Mouse (Mus musculus): ENCODE results near the gene Spx. TPM values are rescaled to one million over a fixed set of nuclear protein-coding genes. Genes with fewer than 3 reads are reported as not detected.

Spx gene
- polyA plus RNA-seq, 1 experiment: 0.19 TPM

- Histone ChIP-seq H3K79me2 (ENCODE audit: control insufficient read depth, insufficient read depth) (no peaks in the 10 kb centered on the region), H3K4me2 (ENCODE audit: low read depth) (no peak overlapping the region), H3K4me3 (no peak overlapping the region), H3K36me3 (ENCODE audit: control insufficient read depth, insufficient read depth) (no peaks in the 10 kb centered on the region), H3K27me3 (ENCODE audit: control insufficient read depth, insufficient read depth, insufficient read length) (no peaks in the 10 kb centered on the region), H3ac (ENCODE audit: control insufficient read depth, insufficient read length) (no peak overlapping the region)
- TF ChIP-seq SRF (IDR thresholded peaks at IDR 0.05; ENCODE audit: control insufficient read depth, insufficient read length, low read depth) (no peak), USF1 (IDR thresholded peaks at IDR 0.05; ENCODE audit: low read depth) (no peak), CEBPB (IDR thresholded peaks at IDR 0.05; ENCODE audit: insufficient read depth, poor library complexity, severe bottlenecking) (no peak), POLR2AphosphoS2 (IDR thresholded peaks at IDR 0.05; ENCODE audit: insufficient read length, low read depth) (no peak), E2F4 (IDR thresholded peaks at IDR 0.05; ENCODE audit: insufficient read depth) (no peak), MYOD1 (IDR thresholded peaks at IDR 0.05; ENCODE audit: control insufficient read depth in 1 of 3, insufficient read length in 2 of 3, low read depth in 2 of 3) (no peak), MYOG (IDR thresholded peaks at IDR 0.05; ENCODE audit: control insufficient read depth in 1 of 3, insufficient read depth in 1 of 3, insufficient read length in 2 of 3, low read depth in 2 of 3) (no peak), REST (IDR thresholded peaks at IDR 0.05; ENCODE audit: insufficient read depth, insufficient read length) (no peak), POLR2A (IDR thresholded peaks at IDR 0.05; ENCODE audit: insufficient read length, low read depth) (no peak), TCF3 (IDR thresholded peaks at IDR 0.05; ENCODE audit: insufficient read length, low read depth) (no peak), MAX (IDR thresholded peaks at IDR 0.05; ENCODE audit: low read depth) (no peak), TCF12 (IDR thresholded peaks at IDR 0.05; ENCODE audit: insufficient read depth, poor library complexity, severe bottlenecking) (no peak)
Observed at GRCm38 (mm10) chr6:142451381-142451780, 38.1 kb downstream of the Spx start.

DNA sequence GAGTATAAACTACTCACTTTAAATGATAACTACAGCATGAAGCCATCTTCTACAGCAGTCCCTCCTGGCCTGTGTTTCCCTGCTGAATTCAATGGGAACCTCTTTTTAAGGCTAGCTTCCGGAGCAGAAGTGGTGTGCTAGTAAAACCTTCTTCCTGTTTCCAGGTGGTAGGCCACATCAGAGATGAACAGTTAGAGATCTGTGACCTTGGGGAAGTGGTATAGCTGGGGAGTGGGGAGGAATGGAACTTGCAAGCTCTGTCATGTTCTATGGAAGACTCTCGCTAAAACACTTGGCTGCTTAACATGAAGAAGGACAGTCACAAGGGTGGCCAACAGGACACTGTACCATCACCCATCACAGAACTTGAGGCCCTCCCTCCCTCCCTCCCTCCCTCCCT lies 40.1 kb downstream of the Spx start:
- TF ChIP-seq REST (IDR thresholded peaks at IDR 0.05; ENCODE audit: insufficient read depth, insufficient read length) (no peak), MAX (IDR thresholded peaks at IDR 0.05; ENCODE audit: low read depth) (no peak), MYOG (IDR thresholded peaks at IDR 0.05; ENCODE audit: control insufficient read depth in 1 of 3, insufficient read depth in 1 of 3, insufficient read length in 2 of 3, low read depth in 2 of 3) (no peak), POLR2A (IDR thresholded peaks at IDR 0.05; ENCODE audit: insufficient read length, low read depth) (no peak), USF1 (IDR thresholded peaks at IDR 0.05; ENCODE audit: low read depth) (no peak), E2F4 (IDR thresholded peaks at IDR 0.05; ENCODE audit: insufficient read depth) (no peak), TCF12 (IDR thresholded peaks at IDR 0.05; ENCODE audit: insufficient read depth, poor library complexity, severe bottlenecking) (no peak), MYOD1 (IDR thresholded peaks at IDR 0.05; ENCODE audit: control insufficient read depth in 1 of 3, insufficient read length in 2 of 3, low read depth in 2 of 3) (no peak), CEBPB (IDR thresholded peaks at IDR 0.05; ENCODE audit: insufficient read depth, poor library complexity, severe bottlenecking) (no peak), POLR2AphosphoS2 (IDR thresholded peaks at IDR 0.05; ENCODE audit: insufficient read length, low read depth) (no peak), SRF (IDR thresholded peaks at IDR 0.05; ENCODE audit: control insufficient read depth, insufficient read length, low read depth) (no peak), TCF3 (IDR thresholded peaks at IDR 0.05; ENCODE audit: insufficient read length, low read depth) (no peak)
- no peak overlapping the region for H3K4me2 ChIP-seq (ENCODE audit: low read depth)
- H3K4me3 ChIP-seq: no peak overlapping the region
- H3K27me3 ChIP-seq (ENCODE audit: control insufficient read depth, insufficient read depth, insufficient read length): no peaks in the 10 kb centered on the region
- no peak overlapping the region for H3ac ChIP-seq (ENCODE audit: control insufficient read depth, insufficient read length)
- H3K36me3 ChIP-seq (ENCODE audit: control insufficient read depth, insufficient read depth): no peaks in the 10 kb centered on the region
- no peaks in the 10 kb centered on the region for H3K79me2 ChIP-seq (ENCODE audit: control insufficient read depth, insufficient read depth)

GRCm38 (mm10) chr6:142455314-142455996 lies 42.2 kb downstream of the Spx start:
- Histone ChIP-seq H3K4me3 (no peak overlapping the region), H3K4me2 (ENCODE audit: low read depth) (no peak overlapping the region), H3K36me3 (ENCODE audit: control insufficient read depth, insufficient read depth) (no peaks in the 10 kb centered on the region), H3K27me3 (ENCODE audit: control insufficient read depth, insufficient read depth, insufficient read length) (no peaks in the 10 kb centered on the region), H3ac (ENCODE audit: control insufficient read depth, insufficient read length) (no peak overlapping the region), H3K79me2 (ENCODE audit: control insufficient read depth, insufficient read depth) (no peaks in the 10 kb centered on the region)
- no peak for TF ChIP-seq TCF3 (IDR thresholded peaks at IDR 0.05; ENCODE audit: insufficient read length, low read depth)
- TF ChIP-seq USF1 (IDR thresholded peaks at IDR 0.05; ENCODE audit: low read depth): no peak
- no peak for TF ChIP-seq MYOD1 (IDR thresholded peaks at IDR 0.05; ENCODE audit: control insufficient read depth in 1 of 3, insufficient read length in 2 of 3, low read depth in 2 of 3)
- TF ChIP-seq SRF (IDR thresholded peaks at IDR 0.05; ENCODE audit: control insufficient read depth, insufficient read length, low read depth): no peak
- no peak for TF ChIP-seq TCF12 (IDR thresholded peaks at IDR 0.05; ENCODE audit: insufficient read depth, poor library complexity, severe bottlenecking)
- no peak for TF ChIP-seq CEBPB (IDR thresholded peaks at IDR 0.05; ENCODE audit: insufficient read depth, poor library complexity, severe bottlenecking)
- no peak for TF ChIP-seq POLR2AphosphoS2 (IDR thresholded peaks at IDR 0.05; ENCODE audit: insufficient read length, low read depth)
- TF ChIP-seq MAX (IDR thresholded peaks at IDR 0.05; ENCODE audit: low read depth): no peak
- TF ChIP-seq MYOG (IDR thresholded peaks at IDR 0.05; ENCODE audit: control insufficient read depth in 1 of 3, insufficient read depth in 1 of 3, insufficient read length in 2 of 3, low read depth in 2 of 3): no peak
- TF ChIP-seq E2F4 (IDR thresholded peaks at IDR 0.05; ENCODE audit: insufficient read depth): no peak
- no peak for TF ChIP-seq REST (IDR thresholded peaks at IDR 0.05; ENCODE audit: insufficient read depth, insufficient read length)
- TF ChIP-seq POLR2A (IDR thresholded peaks at IDR 0.05; ENCODE audit: insufficient read length, low read depth): no peak

DNA sequence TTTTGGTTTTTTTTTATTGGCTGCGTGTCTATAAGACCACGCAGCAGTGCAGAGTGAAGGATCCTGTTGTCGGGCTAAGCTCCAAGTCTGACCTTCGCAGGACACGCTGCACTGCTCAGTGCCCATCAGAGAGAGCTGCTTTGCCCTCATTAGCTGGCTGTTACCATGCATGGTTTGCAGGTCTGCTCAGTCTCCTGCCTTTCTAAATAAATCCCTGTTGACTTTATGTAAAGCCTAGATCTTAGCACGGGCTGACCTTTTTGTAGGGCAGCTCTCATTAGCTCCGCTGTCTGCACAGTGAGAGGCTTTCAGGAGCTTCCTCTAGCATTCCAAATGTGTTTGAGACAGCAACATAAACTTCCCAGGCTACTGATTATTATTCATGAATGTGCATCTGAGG lies 44.8 kb downstream of the Spx start:
- H3K4me2 ChIP-seq (ENCODE audit: low read depth): no peak overlapping the region
- H3K36me3 ChIP-seq (ENCODE audit: control insufficient read depth, insufficient read depth): no peaks in the 10 kb centered on the region
- no peak overlapping the region for H3ac ChIP-seq (ENCODE audit: control insufficient read depth, insufficient read length)
- no peaks in the 10 kb centered on the region for H3K27me3 ChIP-seq (ENCODE audit: control insufficient read depth, insufficient read depth, insufficient read length)
- H3K79me2 ChIP-seq (ENCODE audit: control insufficient read depth, insufficient read depth): no peaks in the 10 kb centered on the region
- H3K4me3 ChIP-seq: no peak overlapping the region
- TF ChIP-seq MAX (IDR thresholded peaks at IDR 0.05; ENCODE audit: low read depth): no peak
- no peak for TF ChIP-seq TCF12 (IDR thresholded peaks at IDR 0.05; ENCODE audit: insufficient read depth, poor library complexity, severe bottlenecking)
- no peak for TF ChIP-seq USF1 (IDR thresholded peaks at IDR 0.05; ENCODE audit: low read depth)
- TF ChIP-seq TCF3 (IDR thresholded peaks at IDR 0.05; ENCODE audit: insufficient read length, low read depth): no peak
- TF ChIP-seq MYOG (IDR thresholded peaks at IDR 0.05; ENCODE audit: control insufficient read depth in 1 of 3, insufficient read depth in 1 of 3, insufficient read length in 2 of 3, low read depth in 2 of 3): no peak
- TF ChIP-seq E2F4 (IDR thresholded peaks at IDR 0.05; ENCODE audit: insufficient read depth): no peak
- TF ChIP-seq POLR2A (IDR thresholded peaks at IDR 0.05; ENCODE audit: insufficient read length, low read depth): no peak
- no peak for TF ChIP-seq MYOD1 (IDR thresholded peaks at IDR 0.05; ENCODE audit: control insufficient read depth in 1 of 3, insufficient read length in 2 of 3, low read depth in 2 of 3)
- TF ChIP-seq POLR2AphosphoS2 (IDR thresholded peaks at IDR 0.05; ENCODE audit: insufficient read length, low read depth): no peak
- TF ChIP-seq CEBPB (IDR thresholded peaks at IDR 0.05; ENCODE audit: insufficient read depth, poor library complexity, severe bottlenecking): no peak
- no peak for TF ChIP-seq SRF (IDR thresholded peaks at IDR 0.05; ENCODE audit: control insufficient read depth, insufficient read length, low read depth)
- no peak for TF ChIP-seq REST (IDR thresholded peaks at IDR 0.05; ENCODE audit: insufficient read depth, insufficient read length)
